Mouse (Mus musculus): ENCODE measurements around the gene Pde4dip. TPM values are rescaled to one million over a fixed set of nuclear protein-coding genes. Genes with fewer than 3 reads are reported as not detected.

Gene Pde4dip
- polyA plus RNA-seq, 1 experiment from 2014 or later, result 18.5 TPM

- no peaks in the 10 kb centered on the region for H3K9me3 ChIP-seq
- WGBS, result 64% methylated on average over 9 of the region's 9 CpGs
- no peak overlapping the region for H3K27ac ChIP-seq
- H3K4me1 ChIP-seq, result peaks cover 45% of the 10 kb centered on the region
- H3K4me3 ChIP-seq, result no peak overlapping the region
- 0 out of 2 replicates have a peak, but pooled peaks cover 1% of the 10 kb centered on the region for H3K36me3 ChIP-seq (replicated peaks)
- peaks cover 25% of the 10 kb centered on the region for H3K27me3 ChIP-seq (ENCODE audit: poor library complexity, severe bottlenecking)
- peak; percentile 75 for DNase-seq (ENCODE audit: extremely low spot score, low spot score)
Observed at GRCm38 (mm10) chr3:97928968-97929858, 40.7 kb upstream of the Pde4dip start.

DNA sequence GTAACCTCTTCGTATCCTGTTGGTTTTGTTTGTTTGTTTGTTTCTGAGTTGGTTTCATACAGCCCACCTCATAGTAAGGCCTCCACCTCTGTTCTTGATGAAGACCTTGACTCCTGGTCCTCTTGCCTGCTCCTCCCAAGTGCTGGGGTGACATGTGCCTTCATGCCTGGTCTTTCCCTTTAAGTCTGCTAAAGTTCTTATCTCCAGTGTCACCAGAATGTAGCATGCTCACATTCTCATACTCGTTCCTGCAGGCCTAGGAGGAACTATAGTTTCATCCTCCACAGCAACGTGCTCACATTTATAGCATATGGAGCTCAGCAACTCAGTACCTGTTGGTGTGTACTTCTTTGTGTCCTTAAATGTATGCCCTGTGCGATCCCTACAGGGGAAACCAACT is 38.8 kb upstream of the Pde4dip start:
- Histone ChIP-seq H3K4me1 (peaks cover 29% of the 10 kb centered on the region), H3K36me3 (replicated peaks) (peaks cover 17% of the 10 kb centered on the region)

DNA sequence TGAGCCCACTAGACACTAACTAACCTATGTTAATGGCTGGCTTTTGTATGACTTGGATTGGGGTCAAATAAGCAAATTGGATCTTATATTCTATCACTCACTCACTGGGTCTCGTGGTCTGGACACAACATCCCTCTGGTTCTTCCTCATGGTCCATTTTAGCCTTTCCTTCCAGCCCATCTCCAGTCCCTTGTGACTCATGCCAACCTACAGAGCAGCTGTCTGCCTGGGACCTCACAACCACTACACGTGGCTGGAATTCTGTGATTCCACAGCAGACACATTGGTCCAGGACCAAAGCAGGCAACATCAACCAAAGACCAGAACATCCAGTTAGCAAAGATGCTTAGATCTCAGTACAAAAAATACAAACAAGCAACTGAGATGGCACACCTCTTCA is 36.7 kb upstream of the Pde4dip start:
- no peaks in the 10 kb centered on the region for H3K27me3 ChIP-seq (ENCODE audit: poor library complexity, severe bottlenecking)
- peaks cover 10% of the 10 kb centered on the region for H3K4me1 ChIP-seq
- H3K9me3 ChIP-seq, result no peaks in the 10 kb centered on the region
- WGBS, result 94% methylated on average over 2 of the region's 2 CpGs
- H3K4me3 ChIP-seq, result no peak overlapping the region
- DNase-seq (ENCODE audit: extremely low spot score, low spot score), result no peak
- H3K27ac ChIP-seq, result no peak overlapping the region
- H3K36me3 ChIP-seq (replicated peaks), result peaks cover 37% of the 10 kb centered on the region

More for the DNA sequence above, 38.8 kb upstream of the Pde4dip start:
- 85% methylated on average over 4 of the region's 4 CpGs for WGBS
- Histone ChIP-seq H3K27ac (no peak overlapping the region), H3K9me3 (no peaks in the 10 kb centered on the region), H3K4me3 (no peak overlapping the region), H3K27me3 (ENCODE audit: poor library complexity, severe bottlenecking) (peaks cover 17% of the 10 kb centered on the region; the same call in 1 of the 2 replicates)
- DNase-seq (ENCODE audit: extremely low spot score, low spot score), result no peak

GRCm38 (mm10) chr3:97918885-97919550 is 30.5 kb upstream of the Pde4dip start:
- Histone ChIP-seq H3K27me3 (ENCODE audit: poor library complexity, severe bottlenecking) (no peaks in the 10 kb centered on the region), H3K4me1 (no peaks in the 10 kb centered on the region), H3K9me3 (no peaks in the 10 kb centered on the region), H3K4me3 (no peak overlapping the region), H3K27ac (no peak overlapping the region), H3K36me3 (replicated peaks) (peaks cover 87% of the 10 kb centered on the region)
- whole genome bisulfite sequencing, result 96% methylated on average over 10 of the region's 10 CpGs
- DNase-seq (ENCODE audit: extremely low spot score, low spot score), result no peak

DNA sequence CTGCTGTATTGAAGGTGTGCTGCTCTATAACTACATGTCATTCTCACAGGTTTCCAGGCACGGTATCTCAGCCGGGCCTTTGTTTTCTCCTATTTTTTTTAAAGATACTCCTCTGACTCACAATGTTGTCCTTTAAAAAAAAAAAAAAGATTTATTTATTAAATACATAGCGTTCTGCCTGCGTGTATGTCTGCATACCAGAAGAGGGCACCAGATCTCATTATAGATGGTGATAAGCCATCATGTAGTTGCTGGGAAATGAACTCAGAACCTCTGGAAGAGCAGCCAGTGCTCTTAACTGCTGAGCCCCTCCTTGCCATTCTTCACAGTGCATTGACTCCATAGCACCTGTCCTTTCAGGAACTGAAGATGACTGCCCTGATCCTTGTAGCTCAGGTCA is 26.6 kb upstream of the Pde4dip start:
- peaks cover 62% of the 10 kb centered on the region for H3K36me3 ChIP-seq (replicated peaks)
- H3K4me3 ChIP-seq, result no peak overlapping the region
- H3K9me3 ChIP-seq, result no peaks in the 10 kb centered on the region
- no peak for DNase-seq (ENCODE audit: extremely low spot score, low spot score)
- WGBS, result 79% methylated on average over 4 of the region's 4 CpGs
- H3K4me1 ChIP-seq, result no peaks in the 10 kb centered on the region
- H3K27ac ChIP-seq, result no peak overlapping the region
- H3K27me3 ChIP-seq (ENCODE audit: poor library complexity, severe bottlenecking), result no peaks in the 10 kb centered on the region

GRCm38 (mm10) chr3:97911093-97911492 is 22.6 kb upstream of the Pde4dip start:
- no peak for DNase-seq (ENCODE audit: extremely low spot score, low spot score)

DNA sequence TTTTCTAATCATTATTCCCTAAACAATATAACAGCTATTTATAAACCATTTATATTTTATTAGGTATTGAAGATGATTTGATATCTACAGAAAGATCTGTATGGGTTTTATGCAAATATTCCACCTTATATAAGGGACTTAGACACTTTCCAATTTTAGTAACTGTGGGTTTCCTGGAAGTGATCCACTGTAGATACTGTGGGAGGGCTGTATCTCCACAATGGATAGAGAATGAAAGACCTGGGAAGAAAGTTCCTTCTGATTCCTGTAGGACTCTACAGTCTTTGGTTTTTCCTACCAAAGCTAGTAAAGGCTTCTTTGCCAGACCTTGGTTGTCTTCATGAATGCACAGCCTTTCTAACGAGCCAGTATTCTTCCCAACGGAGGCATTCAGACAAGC is 21.2 kb upstream of the Pde4dip start:
- H3K4me1 ChIP-seq, result no peaks in the 10 kb centered on the region
- peaks cover 35% of the 10 kb centered on the region for H3K36me3 ChIP-seq (replicated peaks)
- H3K27me3 ChIP-seq (ENCODE audit: poor library complexity, severe bottlenecking), result no peaks in the 10 kb centered on the region
- H3K27ac ChIP-seq, result no peak overlapping the region
- H3K9me3 ChIP-seq, result no peaks in the 10 kb centered on the region
- DNase-seq (ENCODE audit: extremely low spot score, low spot score), result no peak
- H3K4me3 ChIP-seq, result no peak overlapping the region
- 63% methylated on average over 2 of the region's 2 CpGs for WGBS

More at GRCm38 (mm10) chr3:97911093-97911492, 22.6 kb upstream of the Pde4dip start:
- Histone ChIP-seq H3K4me3 (no peak overlapping the region), H3K9me3 (no peaks in the 10 kb centered on the region), H3K36me3 (replicated peaks) (peaks cover 47% of the 10 kb centered on the region), H3K4me1 (no peaks in the 10 kb centered on the region), H3K27ac (no peak overlapping the region), H3K27me3 (ENCODE audit: poor library complexity, severe bottlenecking) (no peaks in the 10 kb centered on the region)
- WGBS, result 88% methylated on average over 7 of the region's 7 CpGs

DNA sequence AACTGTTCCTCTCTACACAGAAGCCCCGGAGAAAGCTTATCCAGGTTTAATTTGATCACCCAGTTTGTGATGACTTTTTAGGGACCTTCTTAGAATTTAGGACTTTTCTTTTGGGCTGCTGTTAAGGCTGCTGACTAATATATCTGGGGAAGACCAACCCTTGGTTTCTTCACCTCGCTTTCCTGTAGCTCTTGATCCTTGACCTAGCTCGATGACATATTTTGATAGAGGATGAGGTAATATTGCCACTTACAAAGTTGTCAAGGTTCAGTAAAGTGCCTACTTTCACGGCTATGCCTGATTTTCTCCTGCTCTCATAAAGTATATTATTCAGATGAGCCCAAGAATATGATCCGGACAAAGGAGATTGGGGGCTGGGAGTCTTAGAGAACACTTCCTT is 13.1 kb upstream of the Pde4dip start:
- H3K36me3 ChIP-seq (replicated peaks), result no peaks in the 10 kb centered on the region
- peak overlapping the region; percentile 89 for H3K27ac ChIP-seq
- H3K9me3 ChIP-seq, result no peaks in the 10 kb centered on the region
- H3K4me3 ChIP-seq, result peak overlapping the region; percentile 91
- WGBS, result 22% methylated on average over 5 of the region's 5 CpGs
- DNase-seq (ENCODE audit: extremely low spot score, low spot score), result no peak
- peaks cover 18% of the 10 kb centered on the region for H3K4me1 ChIP-seq
- no peaks in the 10 kb centered on the region for H3K27me3 ChIP-seq (ENCODE audit: poor library complexity, severe bottlenecking)

GRCm38 (mm10) chr3:97900516-97901490 is 12.3 kb upstream of the Pde4dip start, which contains the start of gene Sec22b:
Gene Sec22b (plus strand): TSS chr3:97901190.
- Histone ChIP-seq H3K4me3 (peak within 1 kb of the TSS; percentile 91), H3K27ac (peak within 1 kb of the TSS; percentile 89), H3K9me3 (no peaks in the 10 kb centered on the region), H3K27me3 (ENCODE audit: poor library complexity, severe bottlenecking) (no peaks in the 10 kb centered on the region), H3K36me3 (replicated peaks) (no peaks in the 10 kb centered on the region), H3K4me1 (peaks cover 18% of the 10 kb centered on the region)
- WGBS, result 6% methylated on average over 41 of the region's 41 CpGs
- DNase-seq (ENCODE audit: extremely low spot score, low spot score), result peak; percentile 86

GRCm38 (mm10) chr3:97898381-97898780 is 9.9 kb upstream of the Pde4dip start:
- Histone ChIP-seq H3K4me3 (no peak overlapping the region), H3K27ac (no peak overlapping the region), H3K36me3 (replicated peaks) (no peaks in the 10 kb centered on the region), H3K9me3 (no peaks in the 10 kb centered on the region), H3K27me3 (ENCODE audit: poor library complexity, severe bottlenecking) (no peaks in the 10 kb centered on the region), H3K4me1 (peaks cover 18% of the 10 kb centered on the region)
- DNase-seq (ENCODE audit: extremely low spot score, low spot score), result no peak
- 52% methylated on average over 3 of the region's 3 CpGs for WGBS

- no peak overlapping the region for H3K4me3 ChIP-seq
- no peak for DNase-seq (ENCODE audit: extremely low spot score, low spot score)
- no peak overlapping the region for H3K27ac ChIP-seq
- no peaks in the 10 kb centered on the region for H3K36me3 ChIP-seq (replicated peaks)
- H3K27me3 ChIP-seq (ENCODE audit: poor library complexity, severe bottlenecking), result peaks cover 17% of the 10 kb centered on the region
- 0 out of 2 replicates have a peak, but pooled peaks cover 3% of the 10 kb centered on the region for H3K4me1 ChIP-seq
- no peaks in the 10 kb centered on the region for H3K9me3 ChIP-seq
- WGBS, result 47% methylated on average over 6 of the region's 6 CpGs
Observed at GRCm38 (mm10) chr3:97894695-97895094, 6.2 kb upstream of the Pde4dip start.

- Histone ChIP-seq H3K4me3 (no peak overlapping the region), H3K36me3 (replicated peaks) (no peaks in the 10 kb centered on the region), H3K27me3 (ENCODE audit: poor library complexity, severe bottlenecking) (peaks cover 46% of the 10 kb centered on the region), H3K27ac (no peak overlapping the region), H3K9me3 (no peaks in the 10 kb centered on the region), H3K4me1 (peaks cover 13% of the 10 kb centered on the region)
- no peak for DNase-seq (ENCODE audit: extremely low spot score, low spot score)
- WGBS, result 70% methylated on average over 6 of the region's 6 CpGs
Observed at GRCm38 (mm10) chr3:97890205-97890604, 1.7 kb upstream of the Pde4dip start.
